Mouse (Mus musculus) forebrain, embryonic 16.5 days (tissue): ENCODE measurements around the gene Tspan12. TPM values are rescaled to one million over a fixed set of nuclear protein-coding genes. Genes with fewer than 3 reads are reported as not detected.

Experiments
- ATAC-seq: fragments of 200-750 bp; cut with Nextera tagmentation; 2 replicates; pipeline ENCODE4 v1.8.0; 2017; ENCODE audit warnings: mild to moderate bottlenecking, moderate library complexity
- H3K27ac ChIP-seq: fragments of 300-500 bp; sonication (generic); 2 replicates; pipeline ENCODE4 v1.5.1; 2014; ENCODE audit warnings: low read length, control low read depth
- H3K27me3 ChIP-seq: fragments of 300-500 bp; sonication (generic); replicated peaks from 2 replicates; pipeline ENCODE4 v1.6.1; 2014; ENCODE audit warnings: low read length; ENCODE audit not compliant: control insufficient read depth, insufficient read depth
- H3K36me3 ChIP-seq: fragments of 300-500 bp; sonication (generic); 2 replicates; pipeline ENCODE4 v1.6.1; 2014; ENCODE audit not compliant: control insufficient read depth, insufficient read depth
- H3K4me1 ChIP-seq: fragments of 300-500 bp; sonication (generic); replicated peaks from 2 replicates; pipeline ENCODE4 v1.6.1; 2014; ENCODE audit warnings: low read length; ENCODE audit not compliant: control insufficient read depth, insufficient read depth
- H3K4me2 ChIP-seq: fragments of 300-500 bp; sonication (generic); 2 replicates; pipeline ENCODE4 v1.6.1; 2014; ENCODE audit warnings: mild to moderate bottlenecking, low read length, control low read depth
- H3K4me3 ChIP-seq: fragments of 300-500 bp; sonication (generic); replicated peaks from 2 replicates; pipeline ENCODE4 v1.5.1; 2014; ENCODE audit warnings: mild to moderate bottlenecking, low read length, control low read depth
- H3K9ac ChIP-seq: fragments of 300-500 bp; sonication (generic); replicated peaks from 2 replicates; pipeline ENCODE4 v1.6.1; 2014; ENCODE audit warnings: low read depth, low read length, control low read depth
- H3K9me3 ChIP-seq: fragments of 300-500 bp; sonication (generic); 2 replicates; pipeline ENCODE4 v1.6.1; 2016; ENCODE audit warnings: low read length; ENCODE audit not compliant: control insufficient read depth
- WGBS: fragments of 180-500 bp; shearing (Covaris S2); extraction: QIAGEN DNeasy Blood & Tissue Kit; methylation state at CpG from one replicate; pipeline ENCODE4 v1.1.7; 2014; 5-methylcytosine and 5-hydroxymethylcytosine counted together
- polyA plus RNA-seq: library from polyadenylated mRNA; unstranded; fragments of >200 nt; fragmentation: Nextera tagmentation; extraction: Ambion mirVana; gene quantifications from 2 replicates; pipeline ENCODE4 v1.2.1, GENCODE M21; 2015

The Tspan12 gene
- polyA plus RNA-seq, 1 experiment from 2014 or later = 51.7 TPM

- H3K4me1 ChIP-seq = no peaks in the 10 kb centered on the region
- H3K4me2 ChIP-seq = no peak overlapping the region
- 96% methylated on average over 4 of the region's 4 CpGs for WGBS
- no peaks in the 10 kb centered on the region for H3K9me3 ChIP-seq
- no peak for ATAC-seq
- no peaks in the 10 kb centered on the region for H3K27me3 ChIP-seq
- no peak overlapping the region for H3K27ac ChIP-seq
- no peak overlapping the region for H3K4me3 ChIP-seq
- H3K9ac ChIP-seq = no peak overlapping the region
- H3K36me3 ChIP-seq = peaks cover 9% of the 10 kb centered on the region
Measured at GRCm38 (mm10) chr6:21833531-21833930, 18.8 kb downstream of the Tspan12 start.

- Histone ChIP-seq H3K36me3 (peaks cover 9% of the 10 kb centered on the region), H3K9ac (no peak overlapping the region), H3K9me3 (no peaks in the 10 kb centered on the region), H3K4me3 (no peak overlapping the region), H3K4me1 (no peaks in the 10 kb centered on the region), H3K4me2 (no peak overlapping the region), H3K27ac (no peak overlapping the region), H3K27me3 (no peaks in the 10 kb centered on the region)
- 93% methylated on average over 3 of the region's 3 CpGs for WGBS
- ATAC-seq = no peak
Measured at GRCm38 (mm10) chr6:21831871-21832270, 20.4 kb downstream of the Tspan12 start.

GRCm38 (mm10) chr6:21830931-21831330, 21.4 kb downstream of the Tspan12 start:
- Histone ChIP-seq H3K9ac (no peak overlapping the region), H3K27ac (no peak overlapping the region), H3K36me3 (peaks cover 11% of the 10 kb centered on the region), H3K4me1 (no peaks in the 10 kb centered on the region), H3K4me2 (no peak overlapping the region), H3K4me3 (no peak overlapping the region), H3K9me3 (no peaks in the 10 kb centered on the region), H3K27me3 (no peaks in the 10 kb centered on the region)
- no peak for ATAC-seq
- WGBS = 64% methylated on average over 6 of the region's 6 CpGs

GRCm38 (mm10) chr6:21829930-21830329, 22.4 kb downstream of the Tspan12 start:
- Histone ChIP-seq H3K4me3 (no peak overlapping the region), H3K36me3 (peaks cover 5% of the 10 kb centered on the region), H3K4me1 (no peaks in the 10 kb centered on the region), H3K27me3 (no peaks in the 10 kb centered on the region), H3K4me2 (no peak overlapping the region), H3K27ac (no peak overlapping the region), H3K9ac (no peak overlapping the region), H3K9me3 (no peaks in the 10 kb centered on the region)
- 68% methylated on average over 7 of the region's 7 CpGs for WGBS
- ATAC-seq = no peak

GRCm38 (mm10) chr6:21828437-21828836, 23.9 kb downstream of the Tspan12 start:
- H3K4me2 ChIP-seq = no peak overlapping the region
- H3K4me3 ChIP-seq = no peak overlapping the region
- H3K9ac ChIP-seq = no peak overlapping the region
- H3K27ac ChIP-seq = no peak overlapping the region
- no peaks in the 10 kb centered on the region for H3K27me3 ChIP-seq
- peaks cover 2% of the 10 kb centered on the region; the same call in 1 of the 2 replicates for H3K36me3 ChIP-seq
- H3K9me3 ChIP-seq = no peaks in the 10 kb centered on the region
- H3K4me1 ChIP-seq = no peaks in the 10 kb centered on the region
- WGBS = 79% methylated on average over 4 of the region's 4 CpGs
- ATAC-seq = no peak

GRCm38 (mm10) chr6:21828001-21828400, 24.3 kb downstream of the Tspan12 start:
- H3K4me2 ChIP-seq = no peak overlapping the region
- 92% methylated on average over 7 of the region's 7 CpGs for WGBS
- H3K4me1 ChIP-seq = no peaks in the 10 kb centered on the region
- no peak overlapping the region for H3K4me3 ChIP-seq
- no peaks in the 10 kb centered on the region for H3K27me3 ChIP-seq
- 0 out of 2 replicates have a peak, but pooled peaks cover 2% of the 10 kb centered on the region for H3K36me3 ChIP-seq
- no peak overlapping the region for H3K27ac ChIP-seq
- no peaks in the 10 kb centered on the region for H3K9me3 ChIP-seq
- H3K9ac ChIP-seq = no peak overlapping the region
- no peak for ATAC-seq

- no peaks in the 10 kb centered on the region for H3K27me3 ChIP-seq
Measured at GRCm38 (mm10) chr6:21823694-21824093, 28.6 kb downstream of the Tspan12 start.

GRCm38 (mm10) chr6:21823281-21823680, 29.0 kb downstream of the Tspan12 start:
- Histone ChIP-seq H3K27me3 (no peaks in the 10 kb centered on the region), H3K9me3 (no peaks in the 10 kb centered on the region), H3K36me3 (0 out of 2 replicates have a peak, but pooled peaks cover 2% of the 10 kb centered on the region), H3K27ac (no peak overlapping the region), H3K4me3 (no peak overlapping the region), H3K4me2 (no peak overlapping the region), H3K4me1 (no peaks in the 10 kb centered on the region), H3K9ac (no peak overlapping the region)
- ATAC-seq = no peak
- 87% methylated on average over 8 of the region's 8 CpGs for WGBS

More at GRCm38 (mm10) chr6:21823694-21824093, 28.6 kb downstream of the Tspan12 start:
- H3K9ac ChIP-seq = no peak overlapping the region
- no peak overlapping the region for H3K27ac ChIP-seq
- no peaks in the 10 kb centered on the region for H3K9me3 ChIP-seq
- H3K4me2 ChIP-seq = no peak overlapping the region
- WGBS = 95% methylated on average over 7 of the region's 7 CpGs
- H3K4me1 ChIP-seq = no peaks in the 10 kb centered on the region
- no peak for ATAC-seq
- H3K4me3 ChIP-seq = no peak overlapping the region
- H3K36me3 ChIP-seq = 0 out of 2 replicates have a peak, but pooled peaks cover 2% of the 10 kb centered on the region

GRCm38 (mm10) chr6:21822721-21823134, 29.6 kb downstream of the Tspan12 start:
- H3K9ac ChIP-seq = no peak overlapping the region
- 89% methylated on average over 7 of the region's 7 CpGs for WGBS

More at GRCm38 (mm10) chr6:21822721-21823134, 29.6 kb downstream of the Tspan12 start:
- H3K4me1 ChIP-seq = no peaks in the 10 kb centered on the region
- H3K4me2 ChIP-seq = no peak overlapping the region
- no peaks in the 10 kb centered on the region for H3K9me3 ChIP-seq
- H3K36me3 ChIP-seq = 0 out of 2 replicates have a peak, but pooled peaks cover 2% of the 10 kb centered on the region
- no peak for ATAC-seq
- H3K4me3 ChIP-seq = no peak overlapping the region
- H3K27me3 ChIP-seq = no peaks in the 10 kb centered on the region
- no peak overlapping the region for H3K27ac ChIP-seq
